Mouse (Mus musculus): ENCODE data around the gene Kcna10.

Gene Kcna10

DNA sequence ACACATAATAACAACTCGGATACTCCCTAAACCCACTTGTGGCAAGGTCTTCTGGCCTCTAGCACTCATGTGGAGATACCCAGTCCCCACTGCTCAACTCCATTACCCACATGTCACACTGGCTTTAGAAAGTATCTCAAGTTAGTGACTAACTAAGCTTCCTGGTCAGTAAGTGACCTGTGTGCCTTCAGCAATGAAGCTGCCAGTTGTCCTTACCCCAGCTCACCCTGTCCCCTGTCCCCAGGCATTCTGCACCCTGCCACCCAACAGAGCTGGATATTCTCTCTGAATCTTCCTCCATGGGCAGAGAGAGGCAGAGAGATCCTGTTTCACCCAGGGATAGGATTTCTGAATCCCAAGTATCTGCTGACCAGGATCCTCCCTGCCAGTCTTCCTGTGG lies at the start of gene Kcna10:
Kcna10 (plus strand) TSS at position 301 of the 400 bp plus-strand sequence.
- no peak for DNase-seq

DNA sequence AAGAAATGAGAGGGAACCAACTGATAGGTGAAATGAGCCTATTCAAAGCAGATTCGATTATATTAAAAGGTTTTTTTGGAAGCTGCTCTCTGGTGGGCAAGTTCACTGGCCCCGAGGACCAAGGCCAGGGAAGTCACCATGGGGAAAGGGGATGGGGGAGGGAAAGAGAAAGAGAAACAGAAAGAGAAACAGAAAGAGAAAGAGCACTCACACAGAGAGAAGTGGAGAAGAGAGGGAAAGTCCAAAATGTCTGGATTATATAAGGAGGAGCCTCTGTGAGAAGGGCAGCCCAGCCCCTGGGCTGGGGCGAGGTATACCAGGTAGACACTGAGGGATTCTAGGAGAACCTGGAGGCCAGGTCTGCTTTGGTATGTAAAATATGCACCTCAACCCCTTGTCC lies 48.4 kb upstream of the Kcna10 start:
- DNase-seq: no peak

DNA sequence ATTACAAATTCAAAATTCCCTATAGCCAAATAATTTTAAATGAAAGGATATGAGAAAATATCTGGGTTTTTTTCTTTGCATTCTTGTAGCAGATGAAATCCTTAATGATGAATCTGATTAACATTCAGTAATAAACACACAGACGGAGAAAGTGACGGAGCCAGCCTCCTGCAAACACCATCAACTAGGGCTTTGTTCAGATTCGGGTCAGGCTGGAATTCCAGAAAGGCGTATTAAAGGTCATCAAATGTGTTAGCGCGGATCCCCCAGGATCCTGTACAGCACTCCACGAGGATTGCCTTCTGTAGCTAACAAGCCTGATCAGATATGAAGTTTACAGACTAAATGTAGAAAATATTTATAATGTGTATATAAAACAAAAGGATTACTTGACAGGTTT lies 35.7 kb upstream of the Kcna10 start:
- no peak for DNase-seq

DNA sequence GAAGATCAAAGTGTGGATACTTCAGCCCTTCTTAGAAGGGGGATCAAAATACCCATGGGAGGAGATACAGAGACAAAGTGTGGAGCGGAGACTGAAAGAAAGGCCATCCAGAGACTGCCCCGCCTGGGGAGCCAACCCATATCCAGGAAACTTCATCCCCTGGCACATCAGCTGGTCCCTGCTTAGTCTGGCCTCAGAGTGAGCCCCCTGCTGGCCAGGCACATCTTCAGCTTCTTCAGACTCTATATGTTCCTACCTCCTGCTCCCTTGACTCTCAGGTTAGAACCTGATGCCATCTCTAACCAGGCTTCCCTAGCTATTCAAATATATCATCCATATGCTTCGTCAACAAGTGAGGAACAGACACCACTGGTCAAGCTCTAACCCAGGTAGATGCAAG lies 33.9 kb upstream of the Kcna10 start:
- DNase-seq: peak in 1 of 2 experiments; percentile 49

DNA sequence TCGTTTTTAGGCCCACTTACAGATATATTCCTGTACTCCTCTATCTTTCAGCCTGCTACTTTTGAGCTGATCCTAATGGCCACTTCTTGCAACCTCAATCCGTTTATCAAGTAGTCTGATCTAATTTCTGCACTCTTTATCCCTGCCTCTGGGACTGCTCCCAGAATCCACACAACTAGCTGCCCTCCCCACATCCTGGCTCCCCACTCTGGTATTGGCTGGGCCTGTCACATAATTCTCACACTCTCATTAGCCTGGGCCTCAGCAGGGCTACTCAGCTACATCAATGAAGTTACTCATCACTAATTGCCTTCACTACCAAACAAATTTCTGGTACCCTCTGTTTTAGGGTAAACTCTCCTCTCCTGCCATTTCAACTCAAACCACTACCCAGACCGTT lies 32.4 kb upstream of the Kcna10 start:
- DNase-seq: no peak

DNA sequence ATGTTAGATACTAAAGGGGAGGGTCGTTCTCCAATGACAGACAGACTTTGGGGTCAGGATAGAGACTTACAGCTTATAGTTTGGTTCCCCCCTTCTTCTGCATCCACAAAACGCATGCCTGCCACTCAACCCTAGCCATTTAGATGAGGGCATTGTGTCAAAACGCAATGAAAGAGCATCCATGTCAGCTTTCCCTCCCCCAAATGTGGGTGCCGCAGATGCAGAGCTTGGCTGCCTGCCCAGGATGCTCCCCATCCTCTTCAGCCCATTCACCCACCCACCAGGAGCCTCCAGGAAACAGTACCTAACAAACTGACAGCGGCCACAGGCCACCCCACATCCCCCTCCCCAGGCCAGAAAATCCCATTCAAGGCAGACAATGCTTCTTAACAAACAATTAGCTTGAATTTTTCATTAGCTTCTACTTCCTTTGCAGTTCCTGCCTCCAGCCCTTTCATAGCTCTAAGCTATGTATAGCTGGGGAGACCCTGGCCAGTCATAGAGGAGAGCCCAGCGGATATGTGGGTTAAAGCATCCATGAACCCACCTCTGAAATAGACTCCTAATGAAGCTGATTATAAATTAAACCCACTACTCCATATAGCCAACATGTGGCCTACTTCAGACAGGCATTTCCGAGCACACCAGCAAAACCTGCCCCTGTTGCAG lies 31.9 kb upstream of the Kcna10 start:
- peak in 1 of 2 experiments; percentile 44 for DNase-seq

DNA sequence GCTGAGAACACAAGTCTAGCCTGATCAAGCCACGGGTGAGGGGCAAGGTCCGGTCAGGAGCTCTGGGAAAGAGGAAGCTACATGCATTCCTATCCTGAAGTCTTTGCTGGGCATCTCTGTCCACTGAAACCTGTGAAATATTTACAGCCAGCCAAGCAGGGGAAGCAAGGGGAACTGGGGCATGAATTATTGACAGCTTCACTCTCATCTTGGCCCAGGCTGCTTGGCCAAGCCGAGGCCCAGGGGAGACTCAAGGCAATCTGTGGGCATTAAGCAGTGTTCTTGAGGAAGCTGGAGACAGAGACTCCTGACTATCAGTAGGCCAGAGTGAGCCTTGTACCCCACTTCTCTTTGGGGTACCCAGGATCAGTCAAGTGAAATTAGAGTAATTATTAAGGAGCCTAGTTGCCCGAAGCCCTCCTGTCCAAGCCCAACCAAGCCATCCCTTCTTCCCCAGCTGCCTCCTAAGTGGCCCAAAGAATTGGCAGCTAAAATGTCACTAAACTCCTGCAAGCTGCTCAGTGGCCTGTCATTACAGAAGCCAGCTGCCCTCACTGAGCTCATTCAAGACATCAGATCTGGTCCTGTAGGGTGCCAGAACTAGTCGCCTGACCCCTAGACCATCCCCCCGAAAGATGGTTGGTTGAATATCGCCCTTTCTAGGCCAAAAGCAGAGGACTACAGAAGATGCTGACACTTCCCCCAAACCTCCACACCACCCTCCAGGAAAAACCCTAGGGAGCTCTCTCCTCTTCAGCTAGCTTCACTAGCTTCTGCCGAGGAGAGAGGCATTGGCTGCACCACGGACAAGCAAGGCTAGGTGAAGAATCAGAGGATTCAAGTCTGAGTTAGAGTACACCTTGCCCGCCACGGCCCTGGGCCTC lies 28.8 kb upstream of the Kcna10 start:
- peak; percentile 84 to 87 for DNase-seq

DNA sequence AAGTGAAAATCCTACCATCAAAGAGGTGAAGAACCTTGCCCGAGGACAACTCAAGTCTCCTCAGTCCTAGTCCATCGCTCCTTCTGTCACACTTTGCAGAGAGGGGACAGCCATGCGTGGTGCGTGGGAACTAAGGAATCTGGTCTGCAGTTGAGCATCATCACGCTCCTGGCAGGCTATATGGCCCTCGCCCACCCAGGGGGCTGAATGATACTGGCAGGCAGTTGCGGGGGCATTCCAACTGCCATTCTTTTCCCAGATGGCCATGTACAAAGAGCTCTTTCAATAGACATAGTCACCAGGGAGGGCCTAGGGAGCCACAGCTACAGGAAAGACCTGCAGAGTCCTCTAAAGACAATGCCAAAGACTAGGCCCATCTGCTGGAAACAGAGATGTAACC lies 24.0 kb upstream of the Kcna10 start:
- peak in 1 of 2 experiments; percentile 50 for DNase-seq

DNA sequence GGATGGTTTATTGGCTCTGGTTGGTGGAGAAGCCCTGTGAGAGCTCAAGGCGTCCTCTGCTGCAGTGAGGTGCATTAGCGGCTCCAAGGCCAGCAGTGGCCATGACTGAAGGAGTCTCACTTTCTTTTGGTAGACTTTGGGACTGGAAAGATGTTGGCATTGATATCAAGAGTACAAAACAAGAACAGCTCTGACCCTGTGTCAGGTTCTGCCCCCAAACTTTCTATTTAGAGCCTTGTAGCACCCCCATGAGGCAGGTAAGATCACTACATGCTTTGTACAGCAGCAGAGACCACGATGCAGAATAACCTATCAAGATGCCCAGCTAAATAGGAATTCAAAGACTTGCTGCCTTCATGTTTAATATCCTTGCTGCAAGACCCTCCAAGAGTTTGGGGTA lies 23.4 kb upstream of the Kcna10 start:
- DNase-seq: peak; percentile 66

DNA sequence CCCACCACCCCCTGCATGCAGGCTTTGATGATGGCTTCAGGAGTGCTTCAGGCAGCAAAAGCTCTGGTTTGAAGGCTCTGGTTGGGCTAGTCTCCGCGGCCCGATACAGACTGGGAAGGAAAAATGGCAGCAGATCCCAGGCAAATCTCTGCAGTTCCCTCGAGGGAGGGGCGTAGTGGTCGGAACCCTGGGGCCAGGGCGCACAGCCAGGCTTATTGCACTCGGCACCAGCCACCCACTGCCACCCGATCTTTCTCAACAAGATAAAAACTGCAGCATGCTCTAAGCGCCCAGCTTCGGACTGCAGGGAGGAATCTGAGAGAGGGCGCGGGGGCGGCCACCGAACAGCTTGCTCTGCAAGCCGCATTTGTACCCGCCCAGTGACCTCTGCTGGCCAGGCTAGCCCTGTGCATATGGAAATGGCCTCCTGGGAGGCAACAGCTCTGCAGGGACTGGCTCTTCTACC lies 23.0 kb upstream of the Kcna10 start:
- DNase-seq: peak; percentile 66 to 71

DNA sequence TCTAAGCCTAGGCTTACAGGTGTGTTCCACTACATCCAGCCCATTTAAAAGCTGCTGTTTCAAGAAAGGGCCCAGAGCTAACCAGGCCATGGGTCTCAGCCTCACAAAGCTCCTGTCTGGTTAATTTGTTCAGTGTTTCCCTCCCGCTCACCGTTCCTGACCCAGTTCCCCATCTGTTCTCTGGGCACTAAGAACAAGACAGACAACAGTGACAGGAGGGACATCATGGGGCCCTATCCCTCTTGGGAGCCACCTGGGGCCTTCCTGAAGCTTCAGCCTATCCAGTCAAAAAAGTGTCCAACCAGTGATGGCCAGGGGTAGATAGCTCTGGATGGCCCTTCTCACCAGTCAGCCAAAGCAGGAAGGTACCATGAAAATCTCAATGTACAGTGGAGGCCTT lies 20.1 kb upstream of the Kcna10 start:
- DNase-seq: peak; percentile 54 to 65

DNA sequence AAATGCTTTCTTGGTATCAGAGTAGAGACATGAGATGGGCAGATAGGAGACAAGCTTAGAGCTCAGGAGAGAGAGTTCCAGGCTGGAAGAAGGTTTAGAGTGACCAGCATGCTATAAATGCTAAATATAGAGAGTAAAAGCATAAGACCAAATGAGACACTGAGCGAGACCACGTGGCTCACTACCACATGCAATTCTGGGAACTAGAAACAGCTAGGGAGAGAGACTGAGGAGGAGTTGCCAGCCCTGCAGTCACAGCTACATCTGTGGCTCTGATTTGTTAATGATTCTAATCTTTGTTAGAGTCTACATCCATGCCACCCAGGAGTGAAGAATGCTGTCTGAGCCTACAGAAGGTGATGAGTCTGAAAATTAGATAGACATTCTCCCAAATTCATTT lies 13.3 kb upstream of the Kcna10 start:
- no peak for DNase-seq

DNA sequence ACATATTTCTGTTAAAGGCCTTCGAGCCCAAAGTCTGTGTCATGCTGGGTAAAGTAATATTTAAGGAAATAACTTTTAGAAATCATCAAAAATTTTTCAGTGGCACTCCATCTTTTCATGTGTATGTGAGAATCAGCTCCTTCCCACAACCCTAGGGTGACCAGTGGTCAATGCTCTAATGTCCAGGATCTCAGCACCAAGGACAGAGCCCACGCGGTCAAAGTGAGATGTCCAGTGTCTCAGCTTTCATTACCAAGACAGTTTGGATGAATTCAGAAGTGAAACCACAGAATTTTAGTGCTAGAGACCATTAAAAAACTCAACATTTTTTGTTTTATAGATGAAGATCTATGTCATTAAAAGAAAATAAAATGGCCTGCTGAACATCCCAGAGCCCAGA lies 10.9 kb upstream of the Kcna10 start:
- no peak for DNase-seq

DNA sequence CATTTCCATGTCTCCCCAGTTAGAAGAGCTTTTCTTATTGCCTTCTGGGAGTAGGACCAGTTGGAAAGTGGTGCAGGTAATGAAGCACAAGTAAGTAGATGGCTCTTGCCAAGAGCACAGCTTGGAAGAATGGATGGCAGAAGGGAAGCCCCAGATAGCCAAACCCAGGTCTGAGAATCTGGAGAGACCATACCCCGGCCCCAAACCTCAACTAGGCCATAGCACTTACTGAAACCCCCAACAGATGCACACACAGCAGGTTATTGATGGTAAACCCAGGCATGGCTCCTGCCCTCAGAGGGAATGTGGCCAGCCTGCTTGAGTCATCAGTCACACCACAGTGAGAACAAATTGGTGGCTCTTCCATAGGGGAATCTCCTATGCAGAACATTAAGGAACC lies 10.3 kb upstream of the Kcna10 start:
- DNase-seq: peak; percentile 92 to 96

DNA sequence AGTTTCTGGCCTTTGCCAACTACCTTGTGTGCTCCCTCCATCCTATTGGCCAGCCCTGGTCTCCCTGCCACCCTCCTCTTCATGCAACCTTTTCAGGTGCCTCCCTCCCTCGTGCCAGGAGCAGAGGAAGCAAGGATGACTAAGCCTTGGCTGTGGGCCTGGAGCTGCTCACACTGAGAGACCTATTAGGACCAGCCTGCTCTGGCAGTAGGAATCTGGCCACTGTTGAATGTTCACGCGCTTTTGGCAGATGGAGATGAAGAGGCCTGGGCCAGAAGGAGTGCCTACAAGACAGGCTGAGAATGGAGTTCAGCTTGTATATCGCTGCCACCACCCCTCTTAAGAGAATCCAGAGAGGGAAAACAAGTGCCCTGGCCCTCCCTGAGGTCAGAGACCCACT lies 7.4 kb upstream of the Kcna10 start:
- DNase-seq: peak; percentile 98

DNA sequence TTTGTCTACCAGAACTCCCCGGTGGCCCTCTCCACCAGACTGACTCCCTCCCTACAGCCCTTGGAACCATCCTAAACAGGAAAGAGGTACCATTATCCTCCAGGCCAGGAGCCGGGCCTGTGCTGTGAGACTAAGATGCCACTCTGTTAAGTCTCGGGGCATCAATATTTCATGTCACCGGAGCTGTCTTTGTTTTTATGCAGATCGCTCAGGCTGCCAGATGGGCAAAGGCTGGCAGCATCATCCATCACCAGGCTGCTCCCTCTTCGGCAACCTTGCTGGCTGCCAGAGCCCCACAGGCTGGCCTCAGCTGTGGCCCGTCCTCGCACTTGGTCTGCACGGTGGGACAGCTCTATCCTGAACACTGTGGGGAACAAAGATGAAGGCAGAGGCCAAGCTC lies 6.4 kb upstream of the Kcna10 start:
- DNase-seq: peak; percentile 79 to 89

DNA sequence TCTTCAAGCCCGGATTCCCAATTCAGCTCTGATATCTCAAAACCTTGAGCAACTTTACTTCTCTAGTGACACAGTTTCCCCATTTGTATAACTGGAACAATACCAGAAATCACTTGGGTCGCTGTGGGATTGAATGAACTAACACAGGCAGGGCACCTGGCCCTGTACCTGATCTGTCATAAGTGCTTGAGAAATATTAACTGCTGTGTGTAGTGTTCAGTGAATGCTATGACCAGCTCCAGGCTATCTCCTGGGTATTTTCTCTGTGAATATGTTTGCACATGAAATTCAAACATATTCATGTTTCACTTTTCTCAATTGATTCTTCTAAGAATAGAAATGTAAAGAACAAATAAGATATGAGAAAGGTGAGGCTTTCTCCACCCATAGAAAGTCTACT lies 2.0 kb upstream of the Kcna10 start:
- no peak for DNase-seq

DNA sequence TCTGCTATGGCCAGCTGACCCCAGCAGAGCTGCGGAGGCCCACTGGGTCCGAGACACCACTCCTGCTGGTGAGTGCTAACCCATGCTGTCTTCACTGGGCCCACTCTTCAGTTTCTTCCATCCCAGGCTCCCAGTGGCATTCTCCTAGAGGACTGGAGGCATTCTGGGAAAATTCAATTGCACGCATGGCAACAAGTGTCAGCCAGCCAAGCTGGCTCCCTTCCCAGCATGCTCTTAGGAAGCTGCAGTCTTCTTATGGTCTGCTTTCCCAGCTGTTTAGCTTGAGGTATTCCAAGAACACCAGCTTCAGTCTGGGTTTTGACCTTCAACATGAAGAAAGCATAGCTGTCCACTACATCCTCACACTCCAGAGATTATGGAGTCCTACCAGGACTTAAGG lies 322 bp downstream of the Kcna10 start:
- peak; percentile 48 to 62 for DNase-seq

DNA sequence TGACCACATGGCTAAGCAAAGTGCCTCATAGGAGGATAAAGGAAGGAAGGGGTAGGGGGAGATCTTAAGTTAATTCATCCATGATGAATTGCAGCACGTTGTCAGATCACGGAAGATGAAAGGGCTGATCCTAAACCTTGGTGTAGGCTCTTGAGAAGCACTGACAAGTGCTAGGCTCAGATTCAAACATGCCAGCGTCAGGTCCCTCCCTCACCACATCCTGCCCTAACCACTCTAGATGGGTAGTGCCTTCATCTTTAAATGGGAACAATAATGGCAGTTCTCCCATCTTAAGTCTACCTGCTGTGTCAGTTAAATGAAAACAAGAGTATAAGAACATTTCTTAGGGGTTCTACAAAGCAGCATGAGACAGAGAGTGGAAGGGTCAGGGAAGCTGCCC lies 2.7 kb downstream of the Kcna10 start:
- DNase-seq: no peak

DNA sequence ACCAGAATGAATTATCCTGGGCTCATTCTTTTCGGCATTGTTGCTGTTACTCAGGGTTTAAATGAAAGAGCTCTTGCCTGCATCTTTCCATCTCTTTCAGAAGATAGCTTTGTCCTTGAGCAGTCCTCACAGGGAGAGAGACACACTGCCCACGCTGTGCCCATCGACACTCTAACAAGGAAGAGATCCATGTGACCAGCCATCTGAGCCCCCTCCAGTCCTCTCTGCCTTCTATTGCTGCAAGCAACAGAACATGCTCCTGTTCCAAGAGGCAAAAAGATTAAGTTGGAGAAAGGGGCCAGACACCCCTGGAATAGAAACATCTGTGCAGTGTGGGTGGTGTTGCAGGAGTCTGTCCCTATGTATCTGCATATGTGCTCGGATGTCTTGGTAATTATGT lies 4.2 kb downstream of the Kcna10 start:
- no peak for DNase-seq

DNA sequence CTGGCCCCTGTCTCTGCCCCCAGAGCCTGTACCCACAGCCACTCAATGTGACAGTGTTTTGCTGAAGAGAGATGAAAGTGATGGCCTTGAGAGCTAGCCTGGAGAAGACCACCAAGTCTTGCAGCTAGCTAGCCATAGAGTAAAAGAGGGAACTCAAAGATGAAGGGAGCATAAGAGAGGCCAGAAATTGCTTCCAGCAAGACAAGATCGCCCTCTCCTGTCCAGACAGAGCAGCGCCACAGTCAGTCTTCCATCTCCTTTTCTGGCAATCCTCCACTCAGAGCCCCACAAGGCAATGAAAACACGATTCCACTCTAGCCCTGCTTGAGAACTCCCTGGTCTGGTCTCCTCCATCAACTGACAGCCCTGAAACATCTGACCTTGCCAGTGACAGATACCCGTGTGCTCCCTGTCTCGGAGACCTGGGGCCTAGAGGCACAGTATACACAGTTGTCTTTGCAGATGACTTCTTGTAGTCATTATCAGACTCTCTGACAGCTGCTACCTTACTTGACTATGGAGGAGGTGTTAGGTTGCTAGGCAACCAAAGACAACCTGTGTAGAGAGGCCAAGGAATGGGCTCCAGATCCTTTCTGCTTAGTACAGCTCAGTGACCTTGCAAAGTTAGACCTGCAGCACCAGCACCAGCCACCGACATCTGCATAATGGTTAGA lies 5.5 kb downstream of the Kcna10 start:
- peak; percentile 89 to 93 for DNase-seq

DNA sequence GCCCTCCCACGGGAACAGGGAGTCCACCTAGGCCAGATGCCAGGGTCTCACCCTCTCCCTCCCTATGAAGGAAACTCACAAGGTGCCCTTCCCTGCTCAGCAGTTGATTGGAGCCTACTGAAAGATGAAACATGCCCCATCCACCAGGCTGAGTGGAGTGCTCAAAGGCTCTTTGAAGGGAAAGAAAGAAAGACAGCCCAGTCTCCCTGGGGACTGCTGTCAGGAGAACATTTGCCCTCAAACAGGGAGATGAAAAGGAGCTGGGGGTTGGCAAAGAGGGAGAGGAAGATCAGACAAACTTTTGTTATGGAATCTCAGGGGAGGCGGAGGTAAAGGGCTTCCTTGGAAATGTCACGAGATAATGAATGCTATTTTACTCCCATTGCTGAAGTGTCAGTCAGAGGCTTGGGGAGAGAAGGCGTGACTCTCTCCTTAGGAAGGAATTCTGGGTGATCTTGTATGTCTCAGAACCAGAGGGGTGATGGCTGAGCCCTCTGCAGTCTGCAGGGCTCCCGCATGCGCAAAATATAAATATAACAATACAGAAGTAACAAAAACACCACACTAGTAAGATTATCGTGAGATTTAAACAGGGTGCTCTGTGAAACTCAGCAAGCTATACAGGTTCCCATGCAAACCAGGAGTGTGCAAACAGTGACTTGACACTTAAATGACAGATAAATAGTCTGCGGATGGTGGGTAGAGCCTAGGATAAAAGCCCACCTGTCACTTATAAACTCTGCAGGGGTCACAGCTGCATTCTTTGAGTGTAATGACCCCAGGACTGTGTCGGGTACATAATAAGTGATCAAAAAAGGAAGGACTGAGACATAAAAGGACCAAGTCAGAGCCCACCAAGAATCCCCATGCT lies 18.7 kb downstream of the Kcna10 start:
- no peak for DNase-seq

DNA sequence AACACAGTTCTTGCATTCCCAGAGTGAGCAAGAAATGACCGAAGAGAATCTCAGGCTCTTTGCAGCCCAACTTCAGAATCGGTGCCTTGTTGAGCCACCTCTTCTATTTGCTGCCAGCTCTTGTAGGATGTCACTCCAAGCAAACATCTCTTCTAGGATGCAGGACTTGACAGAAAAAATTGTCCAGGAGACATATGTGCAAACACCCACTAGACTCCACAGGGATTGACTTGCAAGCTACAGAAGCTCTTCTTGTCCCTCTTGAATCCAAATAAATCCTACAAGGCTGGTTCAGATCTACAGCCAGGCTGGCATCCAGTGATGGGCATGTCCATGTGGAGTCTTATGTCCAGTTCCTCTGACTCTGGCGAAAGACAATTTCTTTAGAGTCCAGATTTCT lies 21.6 kb downstream of the Kcna10 start:
- no peak for DNase-seq

All from cerebellum, postnatal 10 days (tissue).